Mouse (Mus musculus) heart, adult 9 months (tissue): Measurements from ENCODE around the gene C87436.

Source experiments
- DNase-seq, 2 experiments: peaks; one replicate each; pipeline ENCODE4 v3.0.0; 2022; ENCODE audit warnings: low spot score in 2 of 2

The C87436 gene

GRCm38 (mm10) chr6:86438272-86439118, at the start of gene C87436:
Gene C87436, plus strand, starts transcription at chr6:86438374.
- DNase-seq: peak; percentile 94 to 97

GRCm38 (mm10) chr6:86388461-86388860, 49.7 kb upstream of the C87436 start:
- DNase-seq: no peak

GRCm38 (mm10) chr6:86391326-86391725, 46.8 kb upstream of the C87436 start:
- no peak for DNase-seq

GRCm38 (mm10) chr6:86393187-86393586, 45.0 kb upstream of the C87436 start:
- no peak for DNase-seq

GRCm38 (mm10) chr6:86394078-86394720, 44.0 kb upstream of the C87436 start:
- no peak for DNase-seq

- no peak for DNase-seq
Measured at GRCm38 (mm10) chr6:86395021-86395420, 43.2 kb upstream of the C87436 start.

- DNase-seq: no peak
Measured at GRCm38 (mm10) chr6:86395969-86396368, 42.2 kb upstream of the C87436 start.

- peak; percentile 90 to 92 for DNase-seq
Measured at GRCm38 (mm10) chr6:86396581-86397256, 41.5 kb upstream of the C87436 start, which contains the start of gene Pcyox1. Gene Pcyox1, minus strand, starts transcription at chr6:86397154.

- peak in 1 of 2 experiments; percentile 8 for DNase-seq
Measured at GRCm38 (mm10) chr6:86397257-86397980, 40.8 kb upstream of the C87436 start.

- DNase-seq: no peak
Measured at GRCm38 (mm10) chr6:86398986-86399385, 39.2 kb upstream of the C87436 start.

GRCm38 (mm10) chr6:86399995-86400394, 38.2 kb upstream of the C87436 start:
- DNase-seq: no peak

GRCm38 (mm10) chr6:86400972-86401371, 37.2 kb upstream of the C87436 start:
- DNase-seq: peak; percentile 67 to 79

- no peak for DNase-seq
Measured at GRCm38 (mm10) chr6:86402681-86403607, 35.2 kb upstream of the C87436 start.

- DNase-seq: peak in 1 of 2 experiments; percentile 91
Measured at GRCm38 (mm10) chr6:86403728-86404099, 34.5 kb upstream of the C87436 start.

GRCm38 (mm10) chr6:86404100-86404861, 33.9 kb upstream of the C87436 start, which contains the start of gene Tia1:
Gene Tia1, plus strand, starts transcription at chr6:86404219.
- DNase-seq: peak; percentile 98 to 99

GRCm38 (mm10) chr6:86404996-86405395, 33.2 kb upstream of the C87436 start:
- no peak for DNase-seq

GRCm38 (mm10) chr6:86406306-86406705, 31.9 kb upstream of the C87436 start:
- DNase-seq: no peak

- DNase-seq: no peak
Measured at GRCm38 (mm10) chr6:86418711-86419110, 19.5 kb upstream of the C87436 start.

- DNase-seq: no peak
Measured at GRCm38 (mm10) chr6:86419239-86419638, 18.9 kb upstream of the C87436 start.

- DNase-seq: no peak
Measured at GRCm38 (mm10) chr6:86420491-86420890, 17.7 kb upstream of the C87436 start.
